Mouse (Mus musculus) c-Kit-positive CD71-positive TER-119-negative erythroid progenitor cells, embryonic 14.5 days (primary cell): ENCODE data around the gene Tsc22d1.
A peak's percentile ranks its signal among the peaks of the same experiment; 100 is the strongest.

Source experiments
- DNase-seq: peaks from one replicate; pipeline ENCODE4 v3.0.0-alpha.2; 2013; ENCODE audit warnings: low read depth

Gene Tsc22d1

DNA sequence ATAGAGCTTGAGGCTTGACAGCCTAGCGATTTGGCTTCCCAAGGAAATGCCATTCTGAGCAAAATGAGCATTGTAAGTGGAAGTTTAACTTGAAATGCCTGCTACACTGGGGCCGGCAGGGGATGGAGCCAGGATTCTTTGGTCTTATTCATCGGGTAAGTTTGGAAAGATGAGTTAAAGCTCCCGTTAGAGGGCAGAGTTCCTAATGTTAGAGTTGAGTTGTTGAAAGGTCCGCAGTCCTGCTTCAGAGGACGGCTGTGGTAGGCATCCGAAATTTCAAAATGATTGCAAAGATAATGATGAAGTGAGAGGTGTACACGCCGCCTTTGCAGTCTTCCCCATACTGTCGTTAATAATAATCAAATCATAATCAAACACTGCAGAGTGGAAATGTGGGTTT lies 27.4 kb downstream of the Tsc22d1 start:
- DNase-seq = no peak

DNA sequence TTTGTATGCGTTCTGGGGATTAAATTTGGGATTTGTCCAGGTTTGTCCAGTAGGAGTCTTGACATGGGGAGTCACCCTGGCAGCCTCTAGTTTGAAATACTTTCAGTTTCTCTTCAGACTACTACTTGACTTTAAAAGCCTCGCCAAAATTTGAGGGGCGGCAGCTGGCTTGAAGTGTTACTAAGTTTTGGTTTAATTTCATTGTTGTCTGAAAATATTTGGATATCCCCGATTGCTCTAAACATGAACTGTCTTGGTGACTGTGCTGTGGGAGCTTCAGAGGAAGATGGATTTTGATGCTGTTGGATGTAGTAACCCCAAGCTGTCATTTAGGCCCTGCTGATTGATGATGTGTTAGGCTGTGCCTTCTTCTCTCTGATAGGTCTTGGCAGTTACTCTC lies 34.2 kb downstream of the Tsc22d1 start:
- DNase-seq = no peak

GRCm38 (mm10) chr14:76451011-76451410 lies 36.2 kb downstream of the Tsc22d1 start:
- DNase-seq = no peak

DNA sequence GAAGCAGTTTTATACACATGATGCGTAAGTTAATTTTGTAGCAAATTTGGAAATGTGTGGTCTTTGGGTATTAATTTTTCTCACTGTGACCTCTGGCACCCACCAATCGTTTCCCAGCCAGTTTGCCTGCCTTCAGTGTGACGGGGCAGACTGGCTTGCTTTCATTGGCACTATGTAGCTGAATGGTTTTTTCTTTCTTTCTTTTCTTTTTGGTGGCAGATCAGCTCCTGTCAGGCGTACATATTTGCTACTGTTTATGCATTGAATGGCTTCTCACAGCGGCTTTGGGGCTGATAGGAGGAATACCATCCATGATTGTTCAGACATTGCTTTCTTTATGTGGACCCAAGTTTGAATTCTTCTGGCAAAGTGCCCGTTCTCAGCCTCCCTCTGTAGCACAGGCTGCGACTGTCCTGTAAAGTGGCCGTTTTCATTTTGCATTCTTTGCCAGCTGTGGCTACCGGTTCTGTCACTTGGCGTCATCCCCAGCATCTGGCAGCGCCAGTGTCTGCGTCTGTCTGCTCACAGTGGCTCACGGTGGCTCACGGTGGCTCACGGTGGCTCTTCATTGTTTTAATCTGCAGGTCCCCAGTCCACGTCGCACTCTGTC lies 38.1 kb downstream of the Tsc22d1 start:
- DNase-seq = no peak

DNA sequence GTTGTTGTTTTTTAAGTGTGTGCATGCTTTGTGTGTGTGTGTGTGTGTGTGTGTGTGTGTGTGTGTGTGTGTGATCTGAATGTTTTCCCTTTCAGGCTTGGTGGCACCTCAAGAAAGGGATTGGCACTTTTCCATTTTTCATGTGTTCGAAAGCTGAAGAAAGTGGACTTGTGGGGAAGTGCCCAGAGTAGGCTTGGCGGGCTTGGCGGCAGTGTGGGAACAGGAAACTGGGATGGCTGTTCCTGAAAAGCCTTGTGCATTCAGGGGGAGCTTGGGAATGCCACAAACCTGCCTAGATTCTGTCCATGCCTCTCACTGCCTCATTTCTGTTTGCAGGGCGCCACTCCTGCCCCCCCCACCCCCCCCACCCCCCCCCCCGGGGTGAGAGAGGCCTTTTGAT lies 39.9 kb downstream of the Tsc22d1 start:
- no peak for DNase-seq

- no peak for DNase-seq
These were observed 40.4 kb downstream of the Tsc22d1 start for GRCm38 (mm10) chr14:76455159-76455558.

DNA sequence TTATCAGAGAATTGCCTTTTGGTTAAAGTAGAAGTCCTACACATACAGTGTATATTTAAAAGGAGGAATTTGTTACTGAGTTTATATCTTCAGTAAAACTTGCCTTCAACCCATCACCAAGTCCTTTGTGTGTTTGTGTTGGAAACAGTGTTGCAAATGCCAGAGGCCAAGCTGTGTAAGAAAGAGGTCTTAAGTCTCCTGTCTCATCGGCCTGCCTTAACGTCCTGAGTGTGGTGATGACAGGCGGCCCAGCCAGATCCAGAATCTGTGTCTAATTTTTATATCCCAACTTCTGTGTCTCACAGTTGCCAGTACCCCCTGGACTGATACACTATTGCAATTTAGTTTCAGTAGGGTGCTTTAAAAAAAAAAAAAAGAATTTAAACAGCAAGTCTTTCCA lies 42.9 kb downstream of the Tsc22d1 start:
- no peak for DNase-seq

- no peak for DNase-seq
These were observed 45.4 kb downstream of the Tsc22d1 start for GRCm38 (mm10) chr14:76460181-76460580.

DNA sequence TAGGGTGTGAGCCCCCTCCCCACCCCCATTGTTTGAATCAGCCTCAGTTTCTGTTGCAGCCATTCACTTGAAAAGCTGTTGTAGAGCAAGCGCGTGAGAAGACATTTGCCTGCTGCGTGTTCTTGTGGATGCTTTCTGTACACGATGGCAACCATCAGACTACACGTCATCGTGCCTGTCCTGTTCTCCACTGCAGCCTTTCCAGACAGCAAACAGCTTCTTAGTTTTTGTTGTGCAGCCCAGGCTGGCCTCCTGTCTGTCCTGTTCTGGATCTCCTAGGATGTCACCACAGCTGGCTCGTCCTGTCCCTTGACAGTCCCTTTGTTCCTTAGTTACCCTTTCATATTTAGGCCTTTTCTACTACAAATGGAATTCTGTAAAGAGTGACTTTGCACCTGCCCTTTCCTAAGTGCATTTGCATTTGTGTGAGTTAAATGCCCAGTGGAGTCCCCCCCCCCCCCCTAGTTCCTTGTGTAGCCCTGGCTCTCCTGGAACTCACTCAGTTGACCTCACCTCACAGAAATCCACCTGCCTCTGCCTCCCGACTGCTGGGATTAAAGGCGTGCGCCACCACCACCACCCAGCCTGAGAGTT lies 46.5 kb downstream of the Tsc22d1 start:
- DNase-seq = no peak

GRCm38 (mm10) chr14:76463414-76464098 lies 48.8 kb downstream of the Tsc22d1 start:
- no peak for DNase-seq

DNA sequence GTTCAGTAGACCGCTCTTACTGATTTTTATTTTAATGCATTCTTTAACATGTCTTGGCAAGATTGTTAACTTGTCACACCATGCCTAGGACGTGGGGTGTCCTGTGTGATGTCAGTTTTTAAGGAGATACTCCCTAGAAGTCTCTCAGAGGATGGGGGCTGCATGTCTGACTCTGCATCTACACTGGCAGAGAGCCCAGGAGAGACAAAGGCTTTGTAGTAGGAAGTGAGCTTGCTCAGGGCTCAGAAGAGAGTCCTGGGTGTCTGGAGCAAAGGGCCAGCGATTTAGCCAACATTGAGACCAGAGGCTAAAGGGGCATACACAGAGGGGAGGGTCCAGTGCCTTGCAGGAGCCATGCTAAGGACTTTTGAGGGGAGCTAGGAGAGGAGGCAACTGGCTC lies 50.2 kb downstream of the Tsc22d1 start:
- no peak for DNase-seq

GRCm38 (mm10) chr14:76466641-76467323 lies 52.0 kb downstream of the Tsc22d1 start:
- peak; percentile 53 for DNase-seq

- no peak for DNase-seq
These were observed 53.2 kb downstream of the Tsc22d1 start for GRCm38 (mm10) chr14:76467932-76468331.

DNA sequence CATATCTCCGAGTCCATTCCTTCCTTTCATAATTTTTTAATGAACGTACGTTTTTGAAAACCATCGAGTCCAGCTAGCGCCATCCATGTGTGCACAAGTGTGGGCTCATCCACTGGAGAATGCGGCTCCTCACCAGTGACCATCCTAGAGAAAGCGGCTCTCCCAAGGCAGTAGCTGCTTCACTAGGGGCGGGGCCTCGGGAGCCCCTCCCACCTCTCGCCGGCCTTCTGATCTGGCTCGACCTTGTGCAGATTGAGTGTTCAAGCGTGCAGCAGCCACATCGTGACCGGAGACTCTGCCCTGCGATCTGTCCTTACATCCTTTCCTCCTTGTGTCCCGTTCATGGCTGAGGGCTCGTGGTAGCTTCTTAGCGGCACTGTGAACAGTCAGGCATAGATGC lies 56.5 kb downstream of the Tsc22d1 start:
- DNase-seq = no peak

DNA sequence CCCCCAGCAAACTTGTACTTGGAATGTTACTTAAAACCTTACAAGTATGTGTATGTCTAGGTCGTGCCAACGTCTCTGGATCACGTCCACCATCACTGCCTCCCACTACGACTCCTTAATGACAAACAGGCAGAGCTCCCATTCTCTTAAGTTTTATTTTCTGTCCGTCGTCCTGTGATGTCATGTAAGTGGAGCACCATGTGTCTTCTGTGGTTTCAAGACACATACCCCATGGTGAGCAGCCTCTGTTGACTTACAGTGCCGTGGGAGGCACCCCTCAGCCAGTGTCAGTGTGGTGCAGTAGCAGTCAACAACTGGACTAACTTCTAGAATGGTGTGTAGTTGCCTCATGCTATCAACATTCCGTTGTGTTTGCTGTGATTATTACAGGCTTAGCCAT lies 57.7 kb downstream of the Tsc22d1 start:
- DNase-seq = no peak

- peak; percentile 61 for DNase-seq
These were observed 58.6 kb downstream of the Tsc22d1 start for GRCm38 (mm10) chr14:76473404-76473803.

DNA sequence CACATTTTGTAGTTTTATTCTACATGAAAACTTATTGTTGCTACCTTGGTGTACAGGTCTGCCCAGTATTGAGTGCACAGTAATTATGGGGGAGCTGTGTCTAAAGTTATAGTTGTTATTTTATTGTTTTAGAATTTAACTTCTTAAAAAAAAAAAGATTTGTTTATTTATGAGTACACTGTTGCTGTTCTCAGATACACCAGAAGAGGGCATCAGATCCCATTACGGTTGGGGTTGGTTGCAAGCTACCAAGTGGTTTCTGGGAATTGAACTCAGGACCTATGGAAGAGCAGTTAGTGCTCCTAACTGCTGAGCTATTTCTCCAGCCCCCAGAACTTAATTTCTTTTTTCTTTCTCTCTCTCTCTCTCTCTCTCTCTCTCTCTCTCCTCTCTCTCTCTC lies 59.4 kb downstream of the Tsc22d1 start:
- peak; percentile 27 for DNase-seq

GRCm38 (mm10) chr14:76476770-76477169 lies 62.0 kb downstream of the Tsc22d1 start:
- DNase-seq = no peak

DNA sequence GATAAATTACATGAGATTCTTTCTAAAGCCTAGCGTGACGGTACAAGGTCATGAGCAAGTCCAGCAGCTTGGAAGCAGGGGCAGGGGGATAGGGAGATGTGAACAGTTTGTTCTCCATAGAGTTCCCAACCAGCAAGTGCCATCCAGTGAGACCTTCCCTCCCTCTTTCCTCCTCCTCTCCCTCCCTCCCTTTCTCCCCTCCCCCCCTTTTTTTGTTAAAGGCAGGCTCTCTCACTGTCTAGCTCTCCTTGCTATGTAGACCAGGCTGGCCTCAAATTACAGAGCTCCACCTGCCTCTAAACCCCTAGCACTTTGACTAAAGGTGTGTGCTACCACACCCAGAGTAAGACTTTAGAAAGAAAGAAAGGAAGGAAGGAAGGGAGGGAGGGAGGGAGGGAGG lies 63.3 kb downstream of the Tsc22d1 start:
- no peak for DNase-seq

- DNase-seq = no peak
These were observed 63.9 kb downstream of the Tsc22d1 start for GRCm38 (mm10) chr14:76478616-76479015.

GRCm38 (mm10) chr14:76479867-76480266 lies 65.1 kb downstream of the Tsc22d1 start:
- DNase-seq = peak; percentile 42

GRCm38 (mm10) chr14:76480507-76480906 lies 65.7 kb downstream of the Tsc22d1 start:
- no peak for DNase-seq

DNA sequence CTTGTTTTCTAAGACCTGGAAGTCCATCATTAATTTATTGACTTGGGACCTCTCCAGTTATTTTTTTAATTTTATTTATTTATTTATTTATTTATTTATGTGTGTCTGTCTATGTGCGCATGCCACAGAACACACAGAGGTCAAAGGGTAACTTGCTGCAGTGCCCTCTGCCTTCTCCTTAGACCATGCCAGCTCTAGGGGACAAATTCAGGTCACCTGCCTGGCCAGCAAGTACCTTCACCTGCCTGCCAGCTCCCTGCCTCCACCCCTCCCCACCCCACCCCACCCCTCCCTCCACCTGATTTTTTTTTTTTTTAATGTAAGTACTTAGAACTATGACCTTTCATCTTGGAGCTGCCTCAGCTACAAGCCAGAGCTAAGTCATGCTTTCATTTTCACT lies 68.9 kb downstream of the Tsc22d1 start:
- no peak for DNase-seq
